Mouse (Mus musculus) c-Kit-positive CD71-positive TER-119-positive erythroid progenitor cells, embryonic 14.5 days (primary cell): Measurements from ENCODE around the gene Psg17.
"Not testable (repeated sequence)": the region's sequence is repeated elsewhere in the genome, so short reads cannot be mapped to it uniquely, and the experiment has no call there.

Source experiments
- DNase-seq: peaks from one replicate; pipeline ENCODE4 v3.0.0-alpha.2; 2013; ENCODE audit warnings: low spot score

The Psg17 gene

GRCm38 (mm10) chr7:18821507-18821906 is at the start of gene Psg17:
TSS of gene Psg17 (minus strand) at chr7:18821607.
- no peak for DNase-seq

DNA sequence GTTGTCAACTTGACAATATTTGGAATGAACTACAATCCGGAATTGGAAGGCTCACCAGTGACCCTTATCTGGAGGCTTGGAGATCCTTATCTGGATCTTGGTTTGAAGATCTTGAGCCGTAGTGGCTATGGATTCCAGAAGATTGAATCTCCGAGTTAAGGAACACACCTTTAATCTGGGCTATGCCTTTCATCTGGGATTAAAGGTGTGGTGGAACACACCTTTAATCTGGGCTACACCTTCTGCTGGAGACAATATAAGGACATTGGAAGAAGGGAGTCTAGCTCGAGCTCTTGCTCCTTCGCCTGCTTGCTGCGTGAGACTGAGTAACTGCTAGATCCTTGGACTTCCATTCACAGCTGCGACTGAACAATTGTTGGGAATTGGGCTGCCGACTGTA is 49.6 kb upstream of the Psg17 start, which contains the start of gene Pglyrp1:
Gene Pglyrp1, plus strand, starts transcription at position 301 of the 400 bp plus-strand sequence.
- DNase-seq: not testable (repeated sequence)

- no peak for DNase-seq
These were observed 47.1 kb upstream of the Psg17 start for GRCm38 (mm10) chr7:18868491-18868890.

GRCm38 (mm10) chr7:18862801-18863200 is 41.4 kb upstream of the Psg17 start:
- DNase-seq: no peak

DNA sequence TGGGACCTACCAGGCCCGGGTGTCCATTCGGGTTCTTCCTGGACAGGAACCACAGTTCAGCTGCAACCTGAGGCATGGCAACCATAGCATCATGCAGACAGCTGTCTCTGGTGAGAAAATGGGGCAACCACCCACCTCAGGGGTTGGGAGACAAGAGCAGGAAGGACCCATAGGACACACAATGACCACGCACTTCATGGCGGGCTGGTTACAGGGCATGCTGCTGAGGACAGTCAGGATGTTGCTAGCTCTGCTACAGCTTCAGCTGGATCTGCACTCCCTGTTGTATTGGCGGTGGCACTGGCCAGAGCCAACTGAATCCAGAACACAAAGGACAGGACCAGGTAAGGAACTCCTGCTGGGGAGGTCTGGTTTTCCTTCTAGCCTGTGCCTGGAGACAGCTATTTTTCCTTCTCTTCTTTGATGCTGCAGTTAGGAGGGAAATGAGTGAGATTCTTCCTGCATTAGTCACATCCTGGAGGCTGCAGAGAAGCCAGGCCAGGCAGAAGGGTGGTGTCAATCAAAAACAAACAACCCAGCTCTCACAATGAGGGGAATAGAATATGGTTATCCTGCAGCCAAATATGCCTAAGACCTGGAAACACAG is 37.0 kb upstream of the Psg17 start:
- DNase-seq: no peak

- no peak for DNase-seq
These were observed 27.0 kb upstream of the Psg17 start for GRCm38 (mm10) chr7:18848395-18848794.

GRCm38 (mm10) chr7:18844811-18845210 is 23.4 kb upstream of the Psg17 start:
- no peak for DNase-seq

- no peak for DNase-seq
These were observed 19.8 kb upstream of the Psg17 start for GRCm38 (mm10) chr7:18841174-18841567.

- DNase-seq: no peak
These were observed 19.2 kb upstream of the Psg17 start for GRCm38 (mm10) chr7:18840386-18841173.

GRCm38 (mm10) chr7:18839865-18840264 is 18.5 kb upstream of the Psg17 start, which contains the start of gene Mill2:
TSS of gene Mill2 (plus strand) at chr7:18839966.
- no peak for DNase-seq

DNA sequence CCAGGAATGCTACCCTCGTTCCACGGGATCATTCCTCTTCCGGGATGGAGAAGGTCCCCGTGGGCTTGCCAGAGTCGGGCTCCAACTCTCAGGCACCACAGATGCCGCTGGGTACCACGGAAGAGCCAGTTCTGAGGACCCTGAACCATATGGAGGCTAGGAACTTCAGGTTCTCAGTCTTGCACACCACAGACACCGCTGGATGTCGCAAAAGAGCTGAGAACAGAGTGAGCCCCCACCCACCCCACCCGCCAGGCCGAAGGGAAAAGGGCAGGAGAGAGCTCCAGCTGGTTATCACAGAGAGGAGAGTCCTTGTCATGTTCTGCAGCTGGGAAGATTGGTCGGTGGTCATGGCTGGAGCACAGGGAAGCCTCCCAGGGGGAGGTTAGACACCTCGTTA is 10.9 kb upstream of the Psg17 start:
- DNase-seq: no peak

DNA sequence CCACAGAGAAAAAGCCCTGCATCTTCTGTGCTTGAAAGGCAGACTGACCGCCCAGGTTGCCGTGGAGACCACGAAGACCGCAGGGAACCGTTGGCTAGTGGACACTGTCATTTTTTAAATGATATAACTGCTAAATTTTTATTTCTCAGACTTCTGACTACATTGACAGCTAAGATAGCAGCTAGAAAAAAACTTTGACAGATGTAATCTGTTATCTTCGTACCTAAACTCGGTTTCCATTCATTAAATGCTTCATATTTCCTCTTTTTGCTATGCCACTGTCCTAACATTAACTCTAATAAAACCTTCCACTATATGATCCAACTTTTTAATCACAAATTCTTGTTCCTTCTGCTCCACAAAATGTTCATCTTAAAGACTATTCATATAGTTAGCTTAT is 8.1 kb upstream of the Psg17 start:
- DNase-seq: no peak

DNA sequence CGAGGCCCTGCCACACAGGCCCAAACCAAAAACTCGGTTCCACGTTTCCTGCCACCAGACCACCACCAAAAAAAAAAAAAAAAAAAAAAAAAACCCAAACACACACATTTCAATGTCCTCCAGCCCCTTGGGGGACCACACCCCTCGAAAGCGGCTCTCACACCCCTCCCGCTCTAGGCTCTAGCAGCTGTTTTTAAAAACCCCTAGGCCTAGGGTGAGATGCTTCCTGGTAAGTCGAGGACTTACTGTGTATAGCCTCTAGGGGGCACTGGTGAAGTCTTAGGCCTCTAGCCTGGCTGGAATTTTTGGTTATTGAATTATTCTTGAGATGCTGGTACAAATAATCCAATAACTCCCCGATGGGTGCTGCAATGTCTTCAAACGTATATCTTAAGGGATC is 7.2 kb upstream of the Psg17 start:
- no peak for DNase-seq

DNA sequence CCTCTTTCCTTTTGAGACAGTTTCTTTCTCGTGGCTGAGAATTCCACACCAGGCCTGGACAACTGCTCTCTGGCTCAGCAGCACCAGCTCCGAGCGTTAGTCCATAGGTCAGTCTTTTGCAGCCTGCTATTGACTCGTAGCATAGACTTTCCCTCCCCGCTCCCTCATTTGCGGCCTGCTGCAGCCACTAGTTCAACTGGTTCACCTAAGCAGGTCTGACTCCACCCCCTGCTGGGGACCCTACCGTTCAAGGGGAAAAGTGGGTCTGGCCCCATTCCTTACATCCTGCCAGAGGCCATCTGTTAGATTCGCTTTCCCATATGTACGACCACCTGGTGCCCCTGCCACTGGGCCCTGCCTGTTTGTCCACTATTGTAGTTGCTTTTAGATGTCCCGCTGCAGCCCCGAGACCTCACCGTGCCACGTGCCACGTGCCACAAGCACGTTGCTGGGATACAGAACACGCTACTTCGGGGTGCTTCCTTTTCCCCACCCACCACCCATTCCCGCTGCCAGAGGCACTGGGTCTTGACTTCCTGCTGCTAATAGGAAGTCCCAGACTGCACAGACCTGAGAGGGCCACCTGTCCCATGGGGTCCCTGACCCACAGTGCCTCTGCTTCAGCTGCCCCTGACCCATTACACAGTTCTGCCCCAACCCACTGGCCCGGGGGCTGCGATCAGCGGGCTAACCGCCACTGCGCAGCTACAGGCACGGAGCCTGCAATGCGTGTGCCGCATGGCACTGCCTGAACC is 6.6 kb upstream of the Psg17 start:
- DNase-seq: no peak

DNA sequence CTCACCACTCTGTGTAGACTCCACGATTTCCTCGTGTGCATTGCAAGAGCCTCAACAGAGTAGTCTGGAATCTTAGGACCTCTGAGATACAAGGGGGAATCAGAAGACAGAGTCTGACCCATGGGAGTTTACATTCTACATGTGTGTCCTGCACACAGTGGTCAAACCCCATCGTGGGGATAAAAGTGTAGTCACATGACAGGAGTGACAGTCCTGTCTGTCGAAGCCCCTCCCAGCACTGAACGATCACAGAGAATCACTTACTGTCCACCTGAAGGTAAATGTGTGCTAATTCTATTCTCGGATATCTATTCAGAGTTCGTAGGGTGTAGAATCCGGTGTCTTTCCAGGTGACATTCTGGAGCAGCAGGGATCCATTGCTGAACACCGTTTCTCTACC is 3.1 kb downstream of the Psg17 start:
- no peak for DNase-seq

GRCm38 (mm10) chr7:18803526-18803925 is 17.9 kb downstream of the Psg17 start:
- no peak for DNase-seq

- DNase-seq: no peak
These were observed 22.3 kb downstream of the Psg17 start for GRCm38 (mm10) chr7:18799129-18799528.

DNA sequence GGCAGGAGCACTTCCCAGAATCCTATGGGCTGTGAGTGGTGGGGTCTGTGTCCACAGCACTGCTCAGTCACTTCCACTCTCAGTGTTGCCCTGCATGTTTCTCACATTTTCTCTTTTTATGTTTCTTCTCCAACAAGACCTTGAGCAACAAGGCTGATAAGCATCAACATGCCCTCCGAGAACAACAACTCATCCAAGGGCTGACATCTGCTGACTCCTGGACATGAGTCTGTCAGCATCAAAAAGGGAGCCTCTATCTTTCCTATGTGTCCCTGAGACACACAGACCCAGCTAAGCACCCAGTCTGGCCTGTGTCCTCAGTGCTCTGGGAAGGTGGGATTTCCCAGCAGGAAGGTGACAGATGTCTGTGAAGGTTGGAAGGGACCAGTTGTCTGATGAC is 23.0 kb downstream of the Psg17 start, which contains the start of gene Psg19:
Gene Psg19, minus strand, starts transcription at position 101 of the 400 bp plus-strand sequence.
- no peak for DNase-seq

- DNase-seq: not testable (repeated sequence)
These were observed 30.7 kb downstream of the Psg17 start for GRCm38 (mm10) chr7:18790671-18791070.

DNA sequence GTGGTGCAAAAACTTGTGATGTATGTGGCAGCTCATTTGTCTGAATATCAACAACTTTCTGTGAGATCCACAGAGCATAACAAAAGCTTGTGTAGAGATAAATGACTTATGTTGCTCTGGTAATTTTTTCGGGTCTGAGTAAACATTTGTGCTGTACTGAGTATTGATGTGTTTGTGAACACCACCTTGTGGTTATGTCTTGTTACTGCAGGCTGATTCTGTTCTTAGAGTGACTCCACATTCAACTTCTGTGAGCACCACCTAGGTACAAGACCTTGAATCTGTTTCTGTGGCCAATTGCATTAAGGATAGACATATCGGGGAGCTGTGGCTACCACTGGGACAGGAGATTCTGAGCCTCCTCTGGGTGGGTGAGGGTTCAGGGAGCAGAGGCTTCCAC is 40.1 kb downstream of the Psg17 start:
- peak; percentile 6 for DNase-seq

GRCm38 (mm10) chr7:18779337-18779781 is 42.0 kb downstream of the Psg17 start:
- DNase-seq: no peak
